Mouse (Mus musculus) cerebellum, adult 2 months (tissue): ENCODE results near the gene Aire.
A peak's percentile ranks its signal among the peaks of the same experiment; 100 is the strongest.

Source experiments
- CTCF ChIP-seq: fragments of 200-500 bp; IDR thresholded peaks from 2 replicates; pipeline ENCODE4 v1.5.1; 2011; ENCODE audit warnings: low read depth, mild to moderate bottlenecking, control low read depth, low read length, moderate library complexity, borderline replicate concordance; ENCODE audit not compliant: insufficient read depth
- POLR2A ChIP-seq: fragments of 200-500 bp; IDR thresholded peaks from 2 replicates; pipeline ENCODE4 v1.6.1; 2011; ENCODE audit warnings: low read length, control low read depth, borderline replicate concordance; ENCODE audit not compliant: insufficient read depth

- TF ChIP-seq CTCF (peak; percentile 21; the same call in 1 of the 2 replicates), POLR2A (peak; percentile 31; the same call in 1 of the 2 replicates)
These were observed 25.9 kb upstream of the Aire start, which contains the start of gene Icosl for GRCm38 (mm10) chr10:78069101-78070011.
